Mouse (Mus musculus) heart, postnatal 0 days (tissue): ENCODE results near the gene Ptpn3.

Experiments
- CTCF ChIP-seq: IDR thresholded peaks from 2 replicates; pipeline ENCODE4 v1.5.1; 2016; ENCODE audit warnings: antibody characterized with exemption, control low read depth, low read depth
- EP300 ChIP-seq: IDR thresholded peaks from 2 replicates; pipeline ENCODE4 v1.6.1; 2016; ENCODE audit warnings: antibody characterized with exemption, low read depth

GRCm38 (mm10) chr4:57239112-57239511 is 62.5 kb downstream of the Ptpn3 start:
- TF ChIP-seq EP300 (no peak), CTCF (no peak)
